Mouse (Mus musculus) brain, embryonic 14.5 days (tissue): ENCODE measurements at regions not wholly inside any gene's neighbourhood (a gene's known extent, or its start where the extent isn't known, plus 50 kb on each side); places are given as distances from the start of the nearest gene placed in this dataset.

ENCODE experiments used
- DNase-seq: peaks from one replicate; pipeline ENCODE4 v3.0.0-alpha.2; 2011; ENCODE audit warnings: low read depth
- CTCF ChIP-seq: fragments of 200-500 bp; IDR thresholded peaks from 2 replicates; pipeline ENCODE4 v1.5.1; 2012; ENCODE audit warnings: inconsistent platforms, mild to moderate bottlenecking, moderate library complexity, borderline replicate concordance; ENCODE audit not compliant: insufficient read depth, insufficient read length; ENCODE audit errors: extremely low read depth
- POLR2A ChIP-seq: fragments of 200-500 bp; IDR thresholded peaks from 2 replicates; pipeline ENCODE4 v1.6.1; 2012; ENCODE audit warnings: mild to moderate bottlenecking, inconsistent platforms, borderline replicate concordance; ENCODE audit not compliant: poor library complexity, insufficient read depth, insufficient read length, severe bottlenecking; ENCODE audit errors: extremely low read depth

DNA sequence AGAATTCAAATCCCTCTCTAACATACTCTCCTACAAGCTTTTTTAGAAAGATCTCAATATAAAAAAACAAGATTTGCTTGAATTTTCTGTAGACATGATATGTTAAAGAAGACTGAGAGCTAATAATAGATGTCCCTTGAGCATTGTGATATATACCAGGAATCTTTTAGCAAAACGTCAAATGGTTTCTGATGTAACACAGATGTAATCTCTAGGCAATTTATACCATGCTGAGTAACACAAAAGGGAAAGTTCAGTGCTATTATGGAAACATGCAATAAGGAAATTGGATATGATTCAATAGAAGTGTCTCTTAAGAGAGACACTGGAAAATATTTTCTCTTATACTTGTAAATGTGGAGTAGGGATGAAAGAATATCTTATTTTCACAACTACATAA is 434.8 kb upstream of the Fsip2 start:
- DNase-seq = peak; percentile 11
- TF ChIP-seq CTCF (no peak), POLR2A (no peak)

GRCm38 (mm10) chr2:82515165-82515564 is 428.3 kb upstream of the Fsip2 start:
- TF ChIP-seq CTCF (no peak), POLR2A (no peak)

GRCm38 (mm10) chr2:82519951-82520350 is 423.5 kb upstream of the Fsip2 start:
- TF ChIP-seq CTCF (no peak), POLR2A (no peak)
- peak; percentile 24 for DNase-seq

More at GRCm38 (mm10) chr2:82515165-82515564, 428.3 kb upstream of the Fsip2 start:
- DNase-seq = peak; percentile 66

DNA sequence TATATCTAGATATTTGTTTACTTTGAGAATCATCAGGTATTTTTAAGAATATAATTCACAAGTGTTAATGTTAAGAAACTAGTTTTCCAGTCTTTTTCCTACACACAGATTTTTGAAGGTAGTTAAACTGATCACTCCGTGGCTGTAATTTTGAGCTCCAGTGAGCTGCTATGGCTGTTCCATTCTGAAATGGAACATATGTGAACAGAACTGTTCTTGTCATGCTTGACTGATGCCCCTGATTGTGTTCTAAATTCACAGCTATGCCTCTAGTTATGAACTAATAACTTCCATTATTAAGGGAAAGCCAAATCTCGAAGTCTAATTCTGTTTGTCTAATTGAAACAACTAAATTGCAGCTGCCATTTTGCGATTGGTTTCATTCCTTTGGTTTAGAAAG is 404.5 kb upstream of the Fsip2 start:
- no peak for TF ChIP-seq CTCF
- no peak for TF ChIP-seq POLR2A
- DNase-seq = peak; percentile 9

- no peak for DNase-seq
- TF ChIP-seq POLR2A (no peak), CTCF (no peak)
Measured at GRCm38 (mm10) chr2:82540676-82541075, 402.8 kb upstream of the Fsip2 start.

DNA sequence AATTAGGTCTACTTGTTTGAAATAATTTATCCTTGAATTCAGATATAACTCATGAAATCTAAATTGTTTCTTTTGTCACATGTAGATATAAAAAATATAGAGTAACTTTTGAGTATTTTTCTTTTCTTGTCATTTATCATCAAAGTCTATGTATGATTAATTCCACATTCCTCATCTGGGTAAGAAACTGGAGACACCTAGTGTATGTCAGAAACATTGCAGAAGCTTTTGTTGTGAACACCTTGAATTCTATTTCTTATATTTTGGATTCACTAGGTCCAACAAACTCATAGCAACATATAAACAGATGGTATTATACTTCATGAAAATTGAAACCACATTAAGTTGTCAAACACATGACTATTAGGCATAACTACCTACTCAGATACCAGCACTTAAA is 373.1 kb upstream of the Fsip2 start:
- DNase-seq = peak; percentile 38
- TF ChIP-seq POLR2A (no peak), CTCF (no peak)

DNA sequence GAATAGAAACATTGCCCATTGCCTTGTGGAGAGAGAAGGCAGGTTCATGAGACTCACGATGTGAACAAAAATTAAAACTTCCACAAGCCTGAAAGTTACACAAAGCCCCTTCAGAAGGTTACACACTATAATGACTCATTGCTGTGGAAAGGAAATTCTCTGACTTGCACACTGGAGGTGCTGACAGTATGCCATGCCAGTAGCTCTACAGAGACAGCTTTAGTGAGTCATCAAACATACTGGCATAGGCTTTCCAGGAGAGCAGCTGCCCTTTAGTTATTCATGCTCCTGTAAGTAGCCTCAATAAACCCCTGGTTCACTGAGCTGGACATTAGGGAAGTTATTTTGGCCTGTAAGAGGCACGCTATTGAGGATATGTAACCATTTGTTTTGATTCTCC is 371.3 kb upstream of the Fsip2 start:
- DNase-seq = peak; percentile 19
- no peak for TF ChIP-seq CTCF
- TF ChIP-seq POLR2A = no peak

- TF ChIP-seq POLR2A (no peak), CTCF (no peak)
- peak; percentile 22 for DNase-seq
Measured at GRCm38 (mm10) chr2:82573841-82574240, 369.6 kb upstream of the Fsip2 start.

DNA sequence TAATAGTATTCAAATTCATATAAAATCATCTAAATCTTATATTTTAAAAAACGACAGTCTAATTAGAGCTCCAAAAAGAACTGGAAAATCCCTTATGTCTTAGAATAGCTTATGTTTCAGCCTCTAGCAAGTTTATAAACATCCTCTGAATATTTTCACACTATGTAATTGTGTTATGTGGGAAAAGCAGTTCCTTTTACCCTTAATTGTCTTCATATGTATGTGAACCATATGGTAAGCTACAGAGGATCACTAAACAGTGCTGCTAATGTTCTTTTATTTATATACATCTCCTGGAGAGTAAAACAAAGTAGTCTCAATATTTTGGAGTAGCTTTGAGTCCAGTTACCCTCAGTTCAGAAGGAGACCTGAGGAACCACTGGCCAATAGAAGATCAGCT is 363.8 kb upstream of the Fsip2 start:
- TF ChIP-seq CTCF = no peak
- no peak for TF ChIP-seq POLR2A

DNA sequence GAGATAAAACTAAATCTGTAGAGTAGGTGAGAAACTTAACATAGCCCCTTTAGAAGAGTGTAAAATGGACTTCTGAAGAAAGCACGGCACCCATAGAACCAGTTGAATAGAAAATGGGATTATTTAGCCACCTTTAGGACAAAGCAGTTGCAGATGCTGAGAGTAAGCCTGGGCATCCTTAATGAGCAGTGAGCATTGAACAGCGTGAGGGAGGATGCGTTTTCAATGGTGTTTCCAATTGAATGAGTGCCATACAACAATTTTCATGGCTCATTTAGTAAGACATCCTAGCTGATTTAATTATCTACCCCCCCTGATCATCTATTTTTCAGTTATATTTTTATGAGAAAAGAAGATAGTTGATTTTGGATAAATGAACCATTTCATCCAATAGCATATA is 327.2 kb upstream of the Fsip2 start:
- TF ChIP-seq POLR2A (no peak), CTCF (no peak)
- DNase-seq = peak; percentile 67

More for the DNA sequence above, 363.8 kb upstream of the Fsip2 start:
- no peak for DNase-seq

GRCm38 (mm10) chr2:82620553-82620952 is 322.9 kb upstream of the Fsip2 start:
- TF ChIP-seq POLR2A = no peak
- TF ChIP-seq CTCF = no peak
- DNase-seq = peak; percentile 25

DNA sequence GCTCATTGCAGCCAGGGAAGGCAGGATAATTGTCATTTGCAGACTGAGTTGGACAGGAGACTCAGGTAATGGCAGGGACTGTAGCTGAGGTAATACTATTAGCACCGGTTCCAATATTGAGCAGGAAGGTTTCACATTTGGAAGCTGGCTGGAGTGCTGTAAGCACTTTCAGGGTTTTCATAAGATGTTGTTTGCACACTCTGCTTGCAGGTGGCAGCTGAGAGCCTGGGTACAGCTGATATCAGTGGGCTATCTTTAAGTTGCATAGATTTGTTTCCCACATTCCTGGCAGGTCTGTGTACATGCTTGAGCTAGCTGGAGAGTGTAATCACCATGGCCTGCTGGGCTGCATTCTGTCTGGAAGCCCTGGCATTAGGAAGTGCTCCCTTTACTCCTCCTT is 299.0 kb upstream of the Fsip2 start:
- TF ChIP-seq CTCF (no peak), POLR2A (no peak)
- DNase-seq = no peak
